Mouse (Mus musculus): ENCODE results near the gene Zfp574.
A peak's percentile ranks its signal among the peaks of the same experiment; 100 is the strongest.
"Not testable (repeated sequence)": the region's sequence is repeated elsewhere in the genome, so short reads cannot be mapped to it uniquely, and the experiment has no call there.

Gene Zfp574

GRCm38 (mm10) chr7:25071979-25072715 lies at the start of gene Zfp574, which contains the start of gene Grik5:
TSS of gene Zfp574 (plus strand) at chr7:25072567.
TSS of gene Grik5 (minus strand) at chr7:25072346.
- DNase-seq = no peak

- no peak for DNase-seq
Observed at GRCm38 (mm10) chr7:25025855-25026439, 46.4 kb upstream of the Zfp574 start.

GRCm38 (mm10) chr7:25026452-25026851 lies 45.9 kb upstream of the Zfp574 start:
- no peak for DNase-seq

- DNase-seq = peak; percentile 26
Observed at GRCm38 (mm10) chr7:25030032-25030753, 42.2 kb upstream of the Zfp574 start.

- DNase-seq = peak; percentile 12
Observed at GRCm38 (mm10) chr7:25031528-25031927, 40.8 kb upstream of the Zfp574 start.

- DNase-seq = no peak
Observed at GRCm38 (mm10) chr7:25034796-25035195, 37.6 kb upstream of the Zfp574 start.

GRCm38 (mm10) chr7:25035916-25036315 lies 36.5 kb upstream of the Zfp574 start:
- peak; percentile 21 for DNase-seq

- peak; percentile 40 for DNase-seq
Observed at GRCm38 (mm10) chr7:25041921-25042320, 30.4 kb upstream of the Zfp574 start.

GRCm38 (mm10) chr7:25044599-25044998 lies 27.8 kb upstream of the Zfp574 start:
- not testable (repeated sequence) for DNase-seq

GRCm38 (mm10) chr7:25047363-25047762 lies 25.0 kb upstream of the Zfp574 start:
- no peak for DNase-seq

- DNase-seq = no peak
Observed at GRCm38 (mm10) chr7:25049295-25049930, 23.0 kb upstream of the Zfp574 start.

GRCm38 (mm10) chr7:25052587-25052986 lies 19.8 kb upstream of the Zfp574 start:
- no peak for DNase-seq

- no peak for DNase-seq
Observed at GRCm38 (mm10) chr7:25056951-25057350, 15.4 kb upstream of the Zfp574 start.

GRCm38 (mm10) chr7:25057888-25058287 lies 14.5 kb upstream of the Zfp574 start:
- no peak for DNase-seq

GRCm38 (mm10) chr7:25058394-25058793 lies 14.0 kb upstream of the Zfp574 start:
- no peak for DNase-seq

- DNase-seq = peak; percentile 39
Observed at GRCm38 (mm10) chr7:25058836-25059235, 13.5 kb upstream of the Zfp574 start.

- DNase-seq = no peak
Observed at GRCm38 (mm10) chr7:25063346-25063745, 9.0 kb upstream of the Zfp574 start.

- no peak for DNase-seq
Observed at GRCm38 (mm10) chr7:25063900-25064299, 8.5 kb upstream of the Zfp574 start.

- no peak for DNase-seq
Observed at GRCm38 (mm10) chr7:25067338-25067737, 5.0 kb upstream of the Zfp574 start.

GRCm38 (mm10) chr7:25067909-25068656 lies 4.3 kb upstream of the Zfp574 start:
- DNase-seq = no peak

- no peak for DNase-seq
Observed at GRCm38 (mm10) chr7:25068724-25069123, 3.6 kb upstream of the Zfp574 start.

- no peak for DNase-seq
Observed at GRCm38 (mm10) chr7:25072716-25073390, 486 bp downstream of the Zfp574 start.

Data from kidney, adult 11 months (tissue).